Mouse (Mus musculus) heart, adult 2 months (tissue): ENCODE results near the gene Pde4d.

Experiments
- CTCF ChIP-seq: fragments of 200-600 bp; IDR thresholded peaks from 2 replicates; pipeline ENCODE4 v1.8.1; 2022; ENCODE audit warnings: antibody characterized with exemption, mild to moderate bottlenecking, moderate library complexity
- EP300 ChIP-seq: fragments of 200-500 bp; IDR thresholded peaks from 2 replicates; pipeline ENCODE4 v1.6.1; 2011; ENCODE audit warnings: low read depth, low read length, control low read depth; ENCODE audit not compliant: insufficient read depth
- POLR2A ChIP-seq: fragments of 200-500 bp; IDR thresholded peaks from 2 replicates; pipeline ENCODE4 v1.6.1; 2011; ENCODE audit warnings: mild to moderate bottlenecking, low read depth, low read length, control low read depth; ENCODE audit not compliant: insufficient read depth

DNA sequence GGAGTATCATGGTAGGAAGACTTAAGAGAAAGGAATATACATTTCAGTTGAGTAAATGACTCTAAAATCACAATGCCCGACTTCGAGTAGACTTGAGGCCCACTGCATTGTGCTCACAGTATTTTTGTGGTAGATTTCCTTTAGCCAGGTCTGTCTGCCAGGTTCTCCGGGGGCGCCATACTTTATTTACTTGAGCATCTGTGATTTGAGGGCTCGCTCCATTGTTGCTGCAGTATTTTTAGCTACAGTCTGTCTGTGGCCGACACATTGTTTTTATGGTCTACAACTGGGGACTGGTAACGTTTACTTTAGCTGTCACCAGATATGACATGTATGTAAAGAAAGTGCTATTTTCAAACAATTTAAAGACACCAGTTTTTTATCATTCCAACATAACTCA is 359.4 kb downstream of the Pde4d start:
- TF ChIP-seq CTCF = no peak
- TF ChIP-seq POLR2A = no peak
- no peak for TF ChIP-seq EP300
